Mouse (Mus musculus): ENCODE measurements at regions not wholly inside any gene's neighbourhood (a gene's known extent, or its start where the extent isn't known, plus 50 kb on each side); places are given as distances from the start of the nearest gene placed in this dataset.

DNA sequence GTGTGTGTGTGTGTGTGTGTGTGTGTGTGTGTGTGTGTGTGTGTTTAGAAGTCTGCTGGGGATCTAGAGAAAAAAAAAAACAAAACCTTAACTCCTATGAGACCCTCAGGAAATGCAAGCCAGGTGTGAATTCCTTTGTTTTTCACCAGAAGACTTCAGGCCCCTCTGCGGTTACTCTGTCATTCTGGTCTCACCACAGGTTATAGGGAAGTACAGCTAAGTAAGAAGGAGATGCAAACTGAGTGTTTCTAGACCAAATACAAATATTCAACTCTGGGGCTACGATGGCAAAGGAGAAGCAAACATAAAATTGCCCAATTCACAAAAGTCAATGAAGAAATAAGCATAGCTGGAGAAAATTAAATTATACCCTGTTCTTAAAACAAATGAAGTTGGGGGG is 54.9 kb upstream of the Basp1 start:
- intact Hi-C loops (cut with DNase I), result no loop called here
- no peak for DNase-seq (ENCODE audit: extremely low spot score in 1 of 2, low spot score in 2 of 2)

- no peak for DNase-seq (ENCODE audit: extremely low spot score in 1 of 2, low spot score in 2 of 2)
- intact Hi-C loops (cut with DNase I), result no loop called here
Measured at GRCm38 (mm10) chr15:25469185-25469845, 55.8 kb upstream of the Basp1 start.

DNA sequence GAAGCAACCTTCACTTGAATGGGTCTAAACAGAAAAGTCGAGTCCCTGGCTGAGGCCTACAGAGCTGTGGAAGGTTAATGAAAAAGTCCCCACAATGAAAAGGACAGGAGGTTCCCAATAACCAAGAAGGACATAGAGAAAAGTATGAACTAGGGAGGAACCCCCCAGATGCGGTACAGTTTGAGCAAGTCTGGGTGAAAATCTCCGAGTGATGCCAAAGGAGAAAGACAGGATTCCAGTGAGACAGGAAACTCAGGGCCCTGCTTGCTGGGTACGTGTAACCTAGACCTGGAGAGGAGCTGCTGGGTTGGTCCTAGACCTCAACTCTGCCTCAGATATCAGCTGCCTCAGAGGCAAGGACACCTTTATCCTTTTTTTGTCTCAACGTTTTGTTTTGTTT is 57.8 kb upstream of the Basp1 start:
- DNase-seq (ENCODE audit: extremely low spot score in 1 of 2, low spot score in 2 of 2), result no peak
- intact Hi-C loops (cut with DNase I), result no loop called here

DNA sequence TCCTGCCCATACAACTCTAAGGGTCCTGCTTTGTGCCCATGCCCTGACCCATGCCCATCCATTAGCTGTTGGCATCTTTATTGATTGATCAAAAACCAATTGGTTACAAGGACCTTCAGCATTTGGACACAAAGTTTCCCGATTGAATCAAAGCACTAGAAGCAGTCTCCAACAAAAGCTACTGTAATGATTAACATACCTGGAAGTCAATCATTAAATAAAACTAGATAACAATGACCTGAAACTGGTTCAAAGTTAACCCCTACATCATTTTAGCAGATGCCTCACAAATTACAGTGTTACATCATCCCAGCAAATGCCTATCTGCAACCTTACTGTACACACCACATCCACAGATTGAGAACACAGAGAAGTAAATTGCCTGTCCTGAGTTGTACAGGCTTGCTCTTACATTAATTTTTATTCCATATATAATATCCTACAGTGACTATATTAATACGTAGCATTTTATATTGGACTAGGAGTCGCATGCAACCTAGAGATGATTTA is 59.7 kb upstream of the Basp1 start:
- DNase-seq (ENCODE audit: extremely low spot score in 1 of 2, low spot score in 2 of 2), result no peak
- intact Hi-C loops (cut with DNase I), result no loop called here

DNA sequence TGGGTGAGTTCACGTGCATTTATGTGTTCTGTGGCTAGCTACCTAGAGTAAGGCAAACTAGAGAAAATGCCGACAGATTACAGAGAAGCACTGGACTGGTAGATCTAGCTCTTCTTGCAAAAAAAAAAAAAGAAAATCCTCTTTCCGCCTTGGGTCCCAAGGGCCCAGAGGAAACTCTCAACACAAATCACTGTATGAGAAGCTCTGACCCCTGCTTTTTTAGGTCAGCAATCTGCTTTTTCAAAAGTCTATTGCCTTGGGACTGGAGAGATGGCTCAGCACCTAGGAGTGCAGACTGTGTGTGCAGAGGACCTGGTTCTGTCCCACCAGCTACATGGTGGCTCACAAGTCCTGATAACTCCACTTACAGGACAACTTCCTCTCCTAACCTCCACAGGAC is 60.5 kb upstream of the Basp1 start:
- intact Hi-C loops (cut with DNase I), result no loop called here
- DNase-seq (ENCODE audit: extremely low spot score in 1 of 2, low spot score in 2 of 2), result no peak

GRCm38 (mm10) chr15:25482586-25482985 is 69.0 kb upstream of the Basp1 start:
- DNase-seq (ENCODE audit: extremely low spot score in 1 of 2, low spot score in 2 of 2), result peak in 1 of 2 experiments; percentile 55
- intact Hi-C loops (cut with DNase I), result no loop called here

GRCm38 (mm10) chr15:25485372-25485771 is 71.8 kb upstream of the Basp1 start:
- intact Hi-C loops (cut with DNase I), result loop anchor here (5.0 kb wide), 1 partner anchor 232 kb away; no protein-coding TSS in a partner anchor
- no peak for DNase-seq (ENCODE audit: extremely low spot score in 1 of 2, low spot score in 2 of 2)

DNA sequence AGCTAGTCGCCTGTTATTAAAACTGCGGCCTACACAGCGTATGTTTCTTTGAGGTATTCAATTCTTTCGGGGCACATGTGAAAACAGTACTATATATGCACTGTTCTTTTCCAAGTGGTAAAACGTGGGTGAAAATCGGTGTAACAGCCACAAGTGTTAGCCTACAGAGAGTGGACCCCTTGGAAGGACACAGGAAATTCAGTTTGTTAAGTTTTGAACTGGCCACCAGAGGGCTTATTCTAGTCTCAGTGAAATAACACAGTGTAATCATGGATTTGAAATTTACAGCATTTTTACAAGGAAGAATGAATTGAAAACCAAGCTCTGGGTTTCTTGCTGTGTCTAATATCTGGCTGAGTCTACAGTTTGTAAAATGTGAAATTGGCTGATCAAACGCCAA is 72.6 kb upstream of the Basp1 start:
- DNase-seq (ENCODE audit: extremely low spot score in 1 of 2, low spot score in 2 of 2), result no peak
- intact Hi-C loops (cut with DNase I), result loop anchor here (5.0 kb wide), 1 partner anchor 231 kb away; no protein-coding TSS in a partner anchor

- intact Hi-C loops (cut with DNase I), result loop anchor here (5.0 kb wide), 1 partner anchor 227 kb away; no protein-coding TSS in a partner anchor
Measured at GRCm38 (mm10) chr15:25489804-25490203, 76.2 kb upstream of the Basp1 start.

GRCm38 (mm10) chr15:25492161-25492746 is 78.7 kb upstream of the Basp1 start:
- intact Hi-C loops (cut with DNase I), result no loop called here
- peak in 1 of 2 experiments; percentile 15 for DNase-seq (ENCODE audit: extremely low spot score in 1 of 2, low spot score in 2 of 2)

More at GRCm38 (mm10) chr15:25489804-25490203, 76.2 kb upstream of the Basp1 start:
- DNase-seq (ENCODE audit: extremely low spot score in 1 of 2, low spot score in 2 of 2), result no peak

DNA sequence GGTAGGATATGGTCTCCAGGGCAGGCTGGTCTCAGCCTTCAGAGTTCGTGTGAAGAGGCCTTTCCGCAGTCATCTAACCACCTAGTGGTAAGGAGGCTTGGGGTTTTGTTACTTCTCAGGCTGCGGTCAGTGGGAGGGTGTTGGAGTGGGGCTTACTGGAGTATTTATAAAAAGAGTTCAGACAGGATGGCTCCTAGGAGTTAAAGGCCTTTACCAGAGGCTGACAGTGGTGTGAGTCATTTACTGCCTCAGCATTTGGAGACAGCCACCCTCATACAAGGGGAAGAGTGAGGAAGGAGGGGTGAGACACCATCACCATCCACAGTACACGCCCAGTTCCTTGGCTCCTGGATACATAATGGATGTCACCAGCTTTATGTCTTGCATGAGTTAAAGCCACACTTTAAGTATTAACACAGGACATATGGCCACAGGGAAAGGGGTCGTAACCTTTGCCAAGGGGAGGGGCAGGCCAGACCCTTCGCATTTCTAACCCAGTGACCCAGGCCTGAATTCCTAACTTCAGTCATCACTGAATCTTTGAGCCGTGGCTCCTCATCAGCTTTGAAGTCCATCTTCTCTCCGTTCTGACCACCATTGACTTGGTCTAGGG is 81.2 kb upstream of the Basp1 start:
- intact Hi-C loops (cut with DNase I), result no loop called here
- DNase-seq (ENCODE audit: extremely low spot score in 1 of 2, low spot score in 2 of 2), result no peak

- DNase-seq (ENCODE audit: extremely low spot score in 1 of 2, low spot score in 2 of 2), result no peak
- intact Hi-C loops (cut with DNase I), result no loop called here
Measured at GRCm38 (mm10) chr15:25495926-25496644, 82.5 kb upstream of the Basp1 start.

- no peak for DNase-seq (ENCODE audit: extremely low spot score in 1 of 2, low spot score in 2 of 2)
- intact Hi-C loops (cut with DNase I), result no loop called here
Measured at GRCm38 (mm10) chr15:25497743-25498142, 84.2 kb upstream of the Basp1 start.

- intact Hi-C loops (cut with DNase I), result no loop called here
- DNase-seq (ENCODE audit: extremely low spot score in 1 of 2, low spot score in 2 of 2), result no peak
Measured at GRCm38 (mm10) chr15:25498422-25498821, 84.9 kb upstream of the Basp1 start.

- DNase-seq (ENCODE audit: extremely low spot score in 1 of 2, low spot score in 2 of 2), result no peak
- intact Hi-C loops (cut with DNase I), result no loop called here
Measured at GRCm38 (mm10) chr15:25502513-25502912, 88.9 kb upstream of the Basp1 start.

DNA sequence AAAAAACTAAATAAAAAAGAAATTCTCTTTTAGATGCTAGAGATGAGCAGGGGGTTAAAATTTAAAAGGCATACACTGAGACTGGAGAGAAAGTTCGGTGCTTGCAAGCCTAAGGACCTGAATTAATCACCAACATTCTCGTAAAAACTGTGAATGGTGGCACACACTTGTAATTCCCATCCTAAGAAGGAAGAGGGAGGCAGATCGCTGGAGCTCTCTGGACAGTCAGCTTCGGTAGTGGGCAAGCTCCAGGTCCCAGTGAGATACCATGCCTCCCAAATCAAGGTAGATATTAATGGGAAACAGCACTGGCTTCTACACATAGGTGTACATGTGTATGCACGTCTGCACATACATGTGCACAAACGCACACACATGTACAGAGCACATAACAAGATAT is 89.5 kb upstream of the Basp1 start:
- intact Hi-C loops (cut with DNase I), result no loop called here
- DNase-seq (ENCODE audit: extremely low spot score in 1 of 2, low spot score in 2 of 2), result no peak

DNA sequence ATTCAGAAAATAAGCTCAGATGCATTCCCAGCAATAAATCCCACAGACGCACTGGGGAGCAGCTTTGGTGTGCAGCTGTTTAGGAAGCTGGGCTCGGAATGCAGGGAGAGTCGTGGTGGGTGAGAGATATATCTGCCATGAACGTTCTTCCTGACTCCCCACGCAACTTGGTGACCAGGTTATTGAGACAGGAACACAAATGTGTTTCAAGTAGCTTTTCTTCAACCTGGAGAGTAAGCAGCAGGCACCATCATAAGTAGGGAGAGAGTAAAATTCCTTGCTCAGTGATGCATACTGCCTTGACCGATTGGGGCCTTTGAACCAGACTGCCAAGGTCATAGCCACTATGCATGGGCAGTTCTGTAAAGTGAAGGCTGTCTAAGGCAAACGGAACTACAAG is 95.6 kb upstream of the Basp1 start:
- intact Hi-C loops (cut with DNase I), result no loop called here
- no peak for DNase-seq (ENCODE audit: extremely low spot score in 1 of 2, low spot score in 2 of 2)

DNA sequence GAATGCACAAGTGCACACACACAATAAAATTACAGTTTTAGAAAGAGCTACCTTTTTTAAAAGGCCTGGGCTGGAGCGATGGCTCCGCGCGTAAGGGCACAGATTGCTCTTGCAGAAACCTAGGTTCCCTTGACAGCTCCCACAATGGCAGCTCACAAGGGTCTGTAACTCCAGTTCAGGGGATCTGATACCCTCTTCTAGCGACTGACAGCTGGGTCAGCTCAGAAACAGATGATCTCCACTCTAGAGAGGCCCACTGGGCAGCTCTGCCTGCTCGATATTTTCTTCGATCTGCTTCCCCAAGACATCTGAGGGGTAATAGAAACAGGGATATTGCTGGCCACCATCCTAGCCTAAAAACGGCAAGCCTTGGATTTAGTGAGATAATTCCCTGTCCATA is 96.0 kb upstream of the Basp1 start:
- intact Hi-C loops (cut with DNase I), result no loop called here

DNA sequence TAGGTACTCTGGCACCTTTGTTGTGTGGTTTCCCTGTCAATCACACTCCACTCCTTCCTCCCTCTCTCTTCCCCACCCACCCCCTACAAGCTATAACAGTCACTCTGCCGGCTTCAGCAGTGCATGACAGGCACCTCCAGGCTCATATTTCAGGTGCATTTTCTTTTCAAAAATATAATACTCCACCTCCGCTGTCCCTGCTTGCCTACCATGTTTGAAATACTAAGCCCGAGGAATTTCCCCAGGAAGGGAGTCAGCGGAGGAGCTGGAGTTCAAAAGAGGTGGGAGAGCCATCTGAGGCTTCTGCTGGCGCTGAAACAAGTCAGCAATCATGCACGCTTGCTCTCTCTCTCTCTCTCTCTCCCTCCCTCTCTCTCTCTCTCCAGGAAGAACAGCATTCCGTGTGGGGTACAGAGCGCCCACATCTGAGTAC is 96.5 kb upstream of the Basp1 start:
- intact Hi-C loops (cut with DNase I), result loop anchor here (5.0 kb wide), 1 partner anchor 433 kb away; no protein-coding TSS in a partner anchor
- peak in 1 of 2 experiments; percentile 33 for DNase-seq (ENCODE audit: extremely low spot score in 1 of 2, low spot score in 2 of 2)

More for the DNA sequence above, 96.0 kb upstream of the Basp1 start:
- no peak for DNase-seq (ENCODE audit: extremely low spot score in 1 of 2, low spot score in 2 of 2)
